Mouse (Mus musculus) lung, postnatal 0 days (tissue): ENCODE results near the gene Xntrpc. TPM values are rescaled to one million over a fixed set of nuclear protein-coding genes. Genes with fewer than 3 reads are reported as not detected.
A peak's percentile ranks its signal among the peaks of the same experiment; 100 is the strongest.

Source experiments
- ATAC-seq: fragments of 200-750 bp; cut with Nextera tagmentation; 2 replicates; pipeline ENCODE4 v1.8.0; 2017; ENCODE audit warnings: moderate library complexity
- DNase-seq: peaks from one replicate; pipeline ENCODE4 v3.0.0-alpha.2; 2016; ENCODE audit warnings: low spot score
- H3K27ac ChIP-seq: fragments of 300-500 bp; sonication (generic); 2 replicates; pipeline ENCODE4 v1.5.1; 2014; ENCODE audit warnings: antibody characterized with exemption, mild to moderate bottlenecking, low read length, mixed read lengths
- H3K27me3 ChIP-seq: fragments of 300-500 bp; sonication (generic); replicated peaks from 2 replicates; pipeline ENCODE4 v1.6.1; 2014; ENCODE audit warnings: low read length, mixed read lengths; ENCODE audit not compliant: insufficient read depth
- H3K36me3 ChIP-seq: fragments of 300-500 bp; sonication (generic); 2 replicates; pipeline ENCODE4 v1.6.1; 2014; ENCODE audit warnings: low read length, mixed read lengths; ENCODE audit not compliant: insufficient read depth
- H3K4me1 ChIP-seq: fragments of 300-500 bp; sonication (generic); 2 replicates; pipeline ENCODE4 v1.6.1; 2014; ENCODE audit warnings: antibody characterized with exemption, low read depth, low read length, mixed read lengths; ENCODE audit not compliant: insufficient read depth
- H3K4me2 ChIP-seq: fragments of 300-500 bp; sonication (generic); replicated peaks from 2 replicates; pipeline ENCODE4 v1.6.1; 2014; ENCODE audit warnings: low read depth, mild to moderate bottlenecking, low read length, moderate library complexity, mixed read lengths
- H3K4me3 ChIP-seq: fragments of 300-500 bp; sonication (generic); 2 replicates; pipeline ENCODE4 v1.5.1; 2014; ENCODE audit warnings: low read depth, low read length
- H3K9ac ChIP-seq: fragments of 300-500 bp; sonication (generic); replicated peaks from 2 replicates; pipeline ENCODE4 v1.6.1; 2014; ENCODE audit warnings: low read depth, mild to moderate bottlenecking
- H3K9me3 ChIP-seq: fragments of 300-500 bp; sonication (generic); 2 replicates; pipeline ENCODE4 v1.6.1; 2016; ENCODE audit warnings: low read length, mixed read lengths
- CTCF ChIP-seq: IDR thresholded peaks from 2 replicates; pipeline ENCODE4 v1.5.1; 2016; ENCODE audit warnings: antibody characterized with exemption, mild to moderate bottlenecking
- EP300 ChIP-seq: IDR thresholded peaks from 2 replicates; pipeline ENCODE4 v1.6.1; 2016; ENCODE audit warnings: antibody characterized with exemption, mild to moderate bottlenecking, control low read depth
- WGBS: fragments of 180-500 bp; shearing (Covaris S2); extraction: QIAGEN DNeasy Blood & Tissue Kit; methylation state at CpG from one replicate; pipeline ENCODE4 v1.1.7; 2014; 5-methylcytosine and 5-hydroxymethylcytosine counted together
- polyA plus RNA-seq: library from polyadenylated mRNA; unstranded; fragments of >200 nt; fragmentation: Nextera tagmentation; extraction: Ambion mirVana; gene quantifications from 2 replicates; pipeline ENCODE4 v1.2.1, GENCODE M21; 2015

Gene Xntrpc
- polyA plus RNA-seq, 1 experiment from 2014 or later = 0.29 TPM

- H3K9ac ChIP-seq = no peak overlapping the region
- H3K4me3 ChIP-seq = no peak overlapping the region
- 0 out of 2 replicates have a peak, but pooled peaks cover 17% of the 10 kb centered on the region for H3K36me3 ChIP-seq
- 92% methylated on average over 9 of the region's 9 CpGs for WGBS
- H3K27me3 ChIP-seq = no peaks in the 10 kb centered on the region
- no peaks in the 10 kb centered on the region for H3K4me1 ChIP-seq
- H3K27ac ChIP-seq = no peak overlapping the region
- DNase-seq (no peak), ATAC-seq (no peak)
- TF ChIP-seq EP300 = no peak
- TF ChIP-seq CTCF = no peak
- no peaks in the 10 kb centered on the region for H3K9me3 ChIP-seq
- no peak overlapping the region for H3K4me2 ChIP-seq
These were observed 41.7 kb upstream of the Xntrpc start for GRCm38 (mm10) chr7:102023821-102024220.

DNA sequence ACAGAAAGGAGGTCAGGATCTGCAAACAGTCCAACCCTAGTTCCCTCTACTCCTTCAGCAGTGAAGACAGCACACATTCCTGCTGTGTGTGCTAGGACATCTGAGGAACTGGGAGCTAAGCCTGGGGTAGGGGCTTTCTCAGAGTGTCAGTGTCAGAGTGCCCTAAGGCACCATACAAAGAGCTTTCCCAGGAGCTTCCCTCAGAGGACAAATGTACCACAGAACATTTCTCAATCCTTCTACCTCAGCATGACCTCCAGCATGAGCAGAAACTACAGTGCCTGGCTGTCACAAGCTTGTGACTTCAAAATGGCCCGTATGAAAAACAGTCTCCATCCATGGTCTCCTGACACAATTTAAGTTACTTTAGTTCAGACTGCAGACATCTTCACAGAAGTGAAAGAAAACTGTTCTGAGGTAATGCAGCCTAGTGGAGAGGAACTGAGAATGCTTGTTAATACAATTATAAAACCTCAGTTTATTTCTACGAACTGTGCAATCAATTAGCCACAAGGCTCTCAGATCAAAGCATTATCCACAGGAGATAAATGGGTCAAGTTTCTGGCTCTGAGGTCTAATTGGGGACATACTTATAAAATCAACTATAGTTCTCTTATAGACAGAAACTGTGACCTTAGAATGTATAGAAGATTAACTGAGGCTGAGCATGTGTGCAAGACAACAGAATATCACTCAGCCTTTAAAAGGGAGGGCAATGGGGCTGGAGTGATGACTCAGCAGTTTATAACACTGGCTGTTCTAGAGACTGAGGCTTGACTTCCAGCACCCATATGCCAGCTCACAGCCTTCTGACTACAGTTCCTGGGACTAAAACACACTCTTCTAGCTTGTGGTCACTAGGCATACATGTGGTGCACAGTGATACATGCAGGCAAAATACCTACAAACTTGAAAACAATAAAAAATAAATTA is 40.1 kb upstream of the Xntrpc start:
- Histone ChIP-seq H3K9ac (no peak overlapping the region), H3K4me2 (no peak overlapping the region), H3K27ac (no peak overlapping the region), H3K4me3 (no peak overlapping the region), H3K36me3 (peaks cover 22% of the 10 kb centered on the region; the same call in 1 of the 2 replicates), H3K27me3 (no peaks in the 10 kb centered on the region), H3K4me1 (no peaks in the 10 kb centered on the region), H3K9me3 (no peaks in the 10 kb centered on the region)
- ATAC-seq (no peak), DNase-seq (no peak)
- TF ChIP-seq EP300 = no peak
- TF ChIP-seq CTCF = no peak
- 81% methylated on average over 2 of the region's 2 CpGs for whole genome bisulfite sequencing

DNA sequence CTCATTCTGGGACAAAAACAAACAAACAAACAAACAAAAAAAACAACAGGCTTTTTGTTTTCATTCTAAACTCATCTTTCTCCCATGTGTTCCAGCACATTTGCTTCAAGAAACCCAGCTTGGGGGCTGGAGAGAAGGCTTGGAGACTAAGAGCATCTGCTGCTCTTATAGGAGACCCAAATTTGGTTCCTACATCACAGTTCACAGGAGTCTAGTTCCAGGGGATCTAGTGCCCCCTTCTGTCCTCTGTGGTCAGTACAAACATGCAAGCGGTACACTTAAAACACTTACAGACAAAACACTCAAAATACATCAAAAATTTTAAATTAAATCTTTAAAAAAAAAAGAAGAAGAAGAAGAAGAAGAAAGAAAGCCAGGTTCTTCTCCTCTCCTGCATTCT is 30.6 kb upstream of the Xntrpc start:
- ATAC-seq (no peak), DNase-seq (no peak)
- H3K4me1 ChIP-seq = no peaks in the 10 kb centered on the region
- no peaks in the 10 kb centered on the region for H3K9me3 ChIP-seq
- H3K27me3 ChIP-seq = no peaks in the 10 kb centered on the region
- no peak overlapping the region for H3K4me3 ChIP-seq
- no peak for TF ChIP-seq EP300
- peak; percentile 48 for TF ChIP-seq CTCF
- WGBS = 93% methylated on average over 1 of the region's 1 CpGs
- no peak overlapping the region for H3K4me2 ChIP-seq
- no peak overlapping the region for H3K9ac ChIP-seq
- no peak overlapping the region for H3K27ac ChIP-seq
- H3K36me3 ChIP-seq = peaks cover 18% of the 10 kb centered on the region

GRCm38 (mm10) chr7:102035534-102035933 is 30.0 kb upstream of the Xntrpc start:
- H3K27me3 ChIP-seq = no peaks in the 10 kb centered on the region
- H3K4me2 ChIP-seq = no peak overlapping the region
- WGBS = 59% methylated on average over 2 of the region's 2 CpGs
- TF ChIP-seq CTCF (no peak), EP300 (no peak)
- ATAC-seq = no peak
- H3K27ac ChIP-seq = no peak overlapping the region
- no peaks in the 10 kb centered on the region for H3K9me3 ChIP-seq
- H3K36me3 ChIP-seq = peaks cover 18% of the 10 kb centered on the region
- H3K4me3 ChIP-seq = no peak overlapping the region
- no peaks in the 10 kb centered on the region for H3K4me1 ChIP-seq
- no peak overlapping the region for H3K9ac ChIP-seq
- DNase-seq = no peak

DNA sequence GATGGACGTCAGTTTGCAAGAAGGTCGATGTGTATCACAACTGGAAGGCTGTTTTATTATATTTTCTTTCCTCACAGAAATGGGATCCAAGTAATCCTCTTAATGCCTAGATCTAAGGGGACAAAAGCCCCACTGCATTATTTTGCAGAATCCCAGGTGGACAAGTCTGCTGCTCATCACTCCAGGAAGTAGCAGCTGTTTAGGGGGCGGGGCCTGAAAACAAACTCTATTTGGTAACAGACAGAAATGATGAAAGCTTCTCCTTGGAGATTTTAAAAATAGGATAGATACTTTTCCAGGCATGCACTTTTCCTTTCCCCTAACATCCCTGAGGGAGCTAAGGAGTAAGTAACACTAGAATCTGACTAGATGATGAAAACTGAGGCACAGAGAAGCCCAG is 28.2 kb upstream of the Xntrpc start:
- ATAC-seq = no peak

DNA sequence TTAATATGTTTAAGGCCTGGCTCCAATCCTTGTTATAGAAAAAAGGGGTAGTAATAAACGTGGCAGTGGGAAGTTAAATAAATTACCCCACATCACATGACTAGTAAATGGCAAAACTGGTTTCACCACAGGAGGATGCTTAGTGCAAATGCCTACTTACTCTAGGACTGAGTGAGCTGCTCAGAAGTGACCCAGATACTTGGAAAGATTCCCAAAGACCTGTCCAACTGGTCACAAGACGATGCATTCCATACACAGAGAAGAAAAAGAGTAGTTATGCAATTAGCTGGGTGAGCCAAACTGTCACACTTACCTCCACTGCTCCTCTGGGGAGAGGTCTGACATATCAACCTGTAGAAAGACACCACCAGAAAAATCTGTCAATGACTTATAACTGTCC is 23.2 kb upstream of the Xntrpc start:
- peak; percentile 46 for DNase-seq
- Histone ChIP-seq H3K4me3 (no peak overlapping the region), H3K9ac (no peak overlapping the region), H3K4me1 (no peaks in the 10 kb centered on the region), H3K27me3 (no peaks in the 10 kb centered on the region), H3K36me3 (peaks cover 4% of the 10 kb centered on the region), H3K27ac (0 out of 2 replicates have a peak overlapping the region, but pooled peaks have one; percentile 1), H3K9me3 (no peaks in the 10 kb centered on the region), H3K4me2 (no peak overlapping the region)
- TF ChIP-seq EP300 = no peak
- no peak for TF ChIP-seq CTCF
- peak; percentile 78 for ATAC-seq
- 47% methylated on average over 2 of the region's 2 CpGs for WGBS

More for the DNA sequence above, 28.2 kb upstream of the Xntrpc start:
- Histone ChIP-seq H3K9ac (no peak overlapping the region), H3K4me1 (no peaks in the 10 kb centered on the region), H3K4me3 (no peak overlapping the region), H3K4me2 (no peak overlapping the region), H3K36me3 (peaks cover 18% of the 10 kb centered on the region), H3K27ac (no peak overlapping the region), H3K9me3 (no peaks in the 10 kb centered on the region), H3K27me3 (no peaks in the 10 kb centered on the region)
- TF ChIP-seq CTCF = no peak
- TF ChIP-seq EP300 = no peak
- WGBS = 96% methylated on average over 3 of the region's 3 CpGs
- DNase-seq = no peak
